Mouse (Mus musculus) testis, adult 2 months (tissue): ENCODE data around the gene Lrp8.

Experiments used
- CTCF ChIP-seq: fragments of 200-500 bp; IDR thresholded peaks from 2 replicates; pipeline ENCODE4 v1.5.1; 2012; ENCODE audit warnings: low read depth, mild to moderate bottlenecking, inconsistent platforms, low read length, moderate library complexity; ENCODE audit not compliant: control insufficient read depth, insufficient read depth, insufficient replicate concordance
- POLR2A ChIP-seq: fragments of 200-500 bp; IDR thresholded peaks from 2 replicates; pipeline ENCODE4 v1.6.1; 2012; ENCODE audit warnings: low read depth, mild to moderate bottlenecking, inconsistent platforms, low read length, moderate library complexity; ENCODE audit not compliant: control insufficient read depth

- no peak for TF ChIP-seq CTCF
- no peak for TF ChIP-seq POLR2A
Observed at GRCm38 (mm10) chr4:107776990-107777673, 24.9 kb upstream of the Lrp8 start.
